ENCODE assay signal across 8 mouse cellular contexts in genomic region chr5:38158501-38158946, GRCm38 (mm10). TPM values are rescaled to one million over a fixed set of nuclear protein-coding genes. Genes with fewer than 3 reads are reported as not detected.
A peak's percentile ranks its signal among the peaks of the same experiment; 100 is the strongest.
DNase-seq lines count a peak whose midpoint lies in the region; ATAC-seq and TF ChIP-seq lines count a peak whose summit lies in the region.

No protein-coding gene starts in this region.

- WGBS in heart, embryonic 15.5 days: 5% methylated on average over 17 of the region's 17 CpGs
- WGBS in forebrain, embryonic 11.5 days: under 1% methylated on average over 17 of the region's 17 CpGs
- WGBS in limb, embryonic 12.5 days: 3% methylated on average over 17 of the region's 17 CpGs

- H3K36me3 ChIP-seq in heart, embryonic 15.5 days: no peaks in the 10 kb centered on the region
- H3K36me3 ChIP-seq in forebrain, embryonic 11.5 days (ENCODE audit: control insufficient read depth, insufficient read depth, low read length): peaks cover 32% of the 10 kb centered on the region
- H3K36me3 ChIP-seq in limb, embryonic 12.5 days: peaks cover 41% of the 10 kb centered on the region

- no peak overlapping the region for H3K27ac ChIP-seq in heart, embryonic 15.5 days
- H3K27ac ChIP-seq in forebrain, embryonic 11.5 days (ENCODE audit: low read depth, low read length): peak overlapping the region; percentile 52; the same call in 1 of the 2 replicates
- H3K27ac ChIP-seq in limb, embryonic 12.5 days: peak overlapping the region; percentile 77

- TF ChIP-seq POLR2A in brain, embryonic 14.5 days (IDR thresholded peaks at IDR 0.05; ENCODE audit: borderline replicate concordance, extremely low read depth, insufficient read depth, insufficient read length, poor library complexity, severe bottlenecking): peak; percentile 17; the same call in 1 of the 2 replicates

- no peak for DNase-seq in heart, postnatal 4 days
- peak; percentile 90 for DNase-seq in brain, embryonic 14.5 days (ENCODE audit: low read depth)
- DNase-seq in forebrain, embryonic 11.5 days (ENCODE audit: low spot score): peak; percentile 75
- peak; percentile 70 for DNase-seq in right cerebral cortex, adult 18-20 months
- no peak for DNase-seq in gastrocnemius, postnatal 4 days (ENCODE audit: low spot score in 2 of 2)
- no peak for DNase-seq in B cell, adult 2 months

- H3K27me3 ChIP-seq in heart, embryonic 15.5 days: peaks cover 73% of the 10 kb centered on the region
- H3K27me3 ChIP-seq in forebrain, embryonic 11.5 days (ENCODE audit: control insufficient read depth, insufficient read depth, low read length): 0 out of 2 replicates have a peak, but pooled peaks cover 4% of the 10 kb centered on the region
- peaks cover 33% of the 10 kb centered on the region for H3K27me3 ChIP-seq in limb, embryonic 12.5 days

- peaks cover 14% of the 10 kb centered on the region for H3K4me1 ChIP-seq in heart, embryonic 15.5 days (replicated peaks)
- H3K4me1 ChIP-seq in forebrain, embryonic 11.5 days (replicated peaks; ENCODE audit: control insufficient read depth, insufficient read depth, low read length): peaks cover 3% of the 10 kb centered on the region; the same call in 1 of the 2 replicates
- peaks cover 19% of the 10 kb centered on the region for H3K4me1 ChIP-seq in limb, embryonic 12.5 days (replicated peaks)

- TF ChIP-seq CTCF in brain, embryonic 14.5 days (IDR thresholded peaks at IDR 0.05; ENCODE audit: borderline replicate concordance, extremely low read depth, insufficient read depth, insufficient read length): no peak

- no peak for ATAC-seq in heart, embryonic 15.5 days (replicated peaks; ENCODE audit: insufficient number of reproducible peaks, insufficient read depth, low FRiP score, low read depth)
- ATAC-seq in forebrain, embryonic 11.5 days (replicated peaks; ENCODE audit: low FRiP score): peak; percentile 45
- ATAC-seq in limb, embryonic 12.5 days (ENCODE audit: insufficient number of reproducible peaks, insufficient read depth, low FRiP score, low TSS enrichment, low read depth): no peak

- peak overlapping the region; percentile 77 for H3K4me3 ChIP-seq in heart, embryonic 15.5 days
- H3K4me3 ChIP-seq in forebrain, embryonic 11.5 days (ENCODE audit: low read depth, low read length): peak overlapping the region; percentile 86
- peak overlapping the region; percentile 89 for H3K4me3 ChIP-seq in limb, embryonic 12.5 days (replicated peaks)

- H3K9ac ChIP-seq in heart, embryonic 15.5 days: peak overlapping the region; percentile 67
- peak overlapping the region; percentile 99 for H3K9ac ChIP-seq in forebrain, embryonic 11.5 days (ENCODE audit: low read length)
- peak overlapping the region; percentile 85 for H3K9ac ChIP-seq in limb, embryonic 12.5 days (replicated peaks)

- no peaks in the 10 kb centered on the region for H3K9me3 ChIP-seq in heart, embryonic 15.5 days (replicated peaks)
- no peaks in the 10 kb centered on the region for H3K9me3 ChIP-seq in forebrain, embryonic 11.5 days (ENCODE audit: control insufficient read depth, low read length)
- 0 out of 2 replicates have a peak, but pooled peaks cover 6% of the 10 kb centered on the region for H3K9me3 ChIP-seq in limb, embryonic 12.5 days

- peak overlapping the region; percentile 98 for H3K4me2 ChIP-seq in heart, embryonic 15.5 days
- peak overlapping the region; percentile 70 for H3K4me2 ChIP-seq in forebrain, embryonic 11.5 days (ENCODE audit: low read depth, low read length, severe bottlenecking)
- H3K4me2 ChIP-seq in limb, embryonic 12.5 days: peak overlapping the region; percentile 73

RNA-seq across cellular contexts. Expression of gene Nsg1, which starts 1.2 kb away (rescaled TPM):
- 15.3 and 25.7 TPM in 2 replicates for polyA plus RNA-seq in heart, embryonic 15.5 days (2015; fragmentation: Nextera tagmentation; extraction: Ambion mirVana)
- total RNA-seq in heart, postnatal 4 days (2021): 10 to 100 TPM; 21.1 to 22.4 TPM
- polyA plus RNA-seq in brain, embryonic 14.5 days (2012; rRNA removed): 719 and 725 TPM in 2 replicates
- polyA plus RNA-seq in forebrain, embryonic 11.5 days (2014; fragmentation: Nextera tagmentation; extraction: Ambion mirVana): 54.3 and 76.1 TPM in 2 replicates
- polyA plus RNA-seq in limb, embryonic 12.5 days (2016; fragmentation: Nextera tagmentation; extraction: Ambion mirVana): 134 and 142 TPM in 2 replicates
- 10 to 100 TPM; 24.7 to 26.1 TPM for total RNA-seq in gastrocnemius, postnatal 4 days (2021)

Comparison
In these comparisons a context has a peak if more than half of its experiments do, and no peak if none do; other contexts are left out.
1. DNase-seq: peak in brain, embryonic 14.5 days (single experiment), forebrain, embryonic 11.5 days (single experiment) and right cerebral cortex, adult 18-20 months (single experiment); none in heart, postnatal 4 days (single experiment), gastrocnemius, postnatal 4 days (0 of 2) and B cell, adult 2 months (0 of 2).
2. Peak in every context shown above with its lines, with median percentiles within 50 percentile points of each other: H3K4me2 ChIP-seq, H3K4me3 ChIP-seq and H3K9ac ChIP-seq.